Mouse (Mus musculus) CH12.LX (cell line): ENCODE data around the gene Gm37240. TPM values are rescaled to one million over a fixed set of nuclear protein-coding genes. Genes with fewer than 3 reads are reported as not detected.

ENCODE experiments used
- DNase-seq: peaks from one replicate; pipeline ENCODE4 v3.0.0-alpha.2; 2013; ENCODE audit errors: extremely low read depth
- H3K27ac ChIP-seq: 2 replicates; pipeline ENCODE4 v1.5.1; 2012; ENCODE audit warnings: low read depth, mild to moderate bottlenecking, control low read depth, moderate library complexity; ENCODE audit not compliant: insufficient read depth
- H3K27me3 ChIP-seq: replicated peaks from 2 replicates; pipeline ENCODE3; 2012; ENCODE audit warnings: inconsistent platforms
- H3K36me3 ChIP-seq, 2 experiments: replicated peaks in 1 of 2; 2 replicates each; pipeline versions ENCODE3 to v1.6.1; 2012; ENCODE audit warnings: inconsistent platforms in 1 of 2, low read length in 1 of 2, mild to moderate bottlenecking in 1 of 2, mixed read lengths in 1 of 2, moderate library complexity in 1 of 2; ENCODE audit not compliant: control insufficient read depth in 1 of 2, insufficient read depth in 1 of 2
- H3K4me1 ChIP-seq, 2 experiments: 2 replicates each; pipeline ENCODE4 v1.6.1; 2012; ENCODE audit warnings: inconsistent platforms in 1 of 2, moderate library complexity in 1 of 2; ENCODE audit not compliant: insufficient read depth in 2 of 2, control insufficient read depth in 1 of 2
- H3K4me2 ChIP-seq: 2 replicates; pipeline ENCODE4 v1.6.1; 2012; ENCODE audit warnings: low read depth, mild to moderate bottlenecking, control low read depth; ENCODE audit not compliant: poor library complexity, insufficient read depth, severe bottlenecking
- H3K4me3 ChIP-seq, 3 experiments: fragments of 150-350 bp in 1 of 3; sonication (generic) in 1 of 3; replicated peaks in 1 of 3; 2 replicates each; pipeline versions ENCODE3 to v1.5.1; 2011 to 2012; ENCODE audit warnings: low read depth in 2 of 3, low read length in 2 of 3, mild to moderate bottlenecking in 2 of 3, moderate library complexity in 2 of 3, control low read depth in 1 of 3, improper control_type of control experiment in 1 of 3, inconsistent platforms in 1 of 3, mixed read lengths in 1 of 3; ENCODE audit not compliant: poor library complexity in 1 of 3
- H3K79me2 ChIP-seq: replicated peaks from 2 replicates; pipeline ENCODE4 v1.6.1; 2012; ENCODE audit warnings: mild to moderate bottlenecking, moderate library complexity; ENCODE audit not compliant: control insufficient read depth, poor library complexity, insufficient read depth, severe bottlenecking; ENCODE audit errors: extremely low read depth
- H3K9ac ChIP-seq: 2 replicates; pipeline ENCODE4 v1.6.1; 2012; ENCODE audit warnings: low read depth, mild to moderate bottlenecking, control low read depth, moderate library complexity; ENCODE audit not compliant: insufficient read depth
- H3K9me3 ChIP-seq: replicated peaks from 2 replicates; pipeline ENCODE3; 2012; ENCODE audit warnings: low read length, inconsistent platforms, mixed read lengths
- BHLHE40 ChIP-seq: IDR thresholded peaks from 2 replicates; pipeline ENCODE4 v1.6.1; 2011; ENCODE audit warnings: mild to moderate bottlenecking, low read depth, low read length, improper control_type of control experiment
- CHD1 ChIP-seq: IDR thresholded peaks from 2 replicates; pipeline ENCODE4 v1.6.1; 2012; ENCODE audit warnings: low read depth, low read length, improper control_type of control experiment, inconsistent platforms
- CTCF ChIP-seq, 2 experiments: IDR thresholded peaks in 1 of 2; conservative IDR thresholded peaks in 1 of 2; 2 replicates each; pipeline ENCODE4 v1.5.1; 2011 to 2012; ENCODE audit warnings: low read depth in 2 of 2, low read length in 2 of 2, improper control_type of control experiment in 1 of 2, inconsistent platforms in 1 of 2, mild to moderate bottlenecking in 1 of 2, moderate library complexity in 1 of 2
- E2F4 ChIP-seq: IDR thresholded peaks from 2 replicates; pipeline ENCODE4 v1.6.1; 2011; ENCODE audit warnings: low read depth, low read length, improper control_type of control experiment; ENCODE audit not compliant: insufficient replicate concordance
- ELF1 ChIP-seq: IDR thresholded peaks from 2 replicates; pipeline ENCODE4 v1.6.1; 2014; ENCODE audit warnings: low read depth, mild to moderate bottlenecking, inconsistent platforms, low read length, improper control_type of control experiment
- EP300 ChIP-seq: IDR thresholded peaks from 2 replicates; pipeline ENCODE4 v1.6.1; 2011; ENCODE audit warnings: low read length, improper control_type of control experiment
- GABPA ChIP-seq: IDR thresholded peaks from 2 replicates; pipeline ENCODE4 v1.6.1; 2012; ENCODE audit warnings: low read depth, low read length, improper control_type of control experiment, inconsistent platforms; ENCODE audit not compliant: insufficient replicate concordance
- HCFC1 ChIP-seq: IDR thresholded peaks from 2 replicates; pipeline ENCODE4 v1.6.1; 2012; ENCODE audit warnings: low read depth, mild to moderate bottlenecking, inconsistent platforms, low read length, improper control_type of control experiment
- IRF4 ChIP-seq: IDR thresholded peaks from 2 replicates; pipeline ENCODE4 v1.6.1; 2014; ENCODE audit warnings: low read depth, mild to moderate bottlenecking, inconsistent platforms, low read length, improper control_type of control experiment
- JUN ChIP-seq: IDR thresholded peaks from 2 replicates; pipeline ENCODE4 v1.6.1; 2011; ENCODE audit warnings: low read depth, mild to moderate bottlenecking, low read length, improper control_type of control experiment, moderate library complexity; ENCODE audit not compliant: insufficient read depth
- MAFK ChIP-seq: IDR thresholded peaks from 2 replicates; pipeline ENCODE4 v1.6.1; 2011; ENCODE audit warnings: low read length, improper control_type of control experiment; ENCODE audit not compliant: insufficient replicate concordance
- MAX ChIP-seq: IDR thresholded peaks from 2 replicates; pipeline ENCODE4 v1.6.1; 2011; ENCODE audit warnings: low read length, improper control_type of control experiment
- MAZ ChIP-seq: IDR thresholded peaks from 2 replicates; pipeline ENCODE4 v1.6.1; 2012; ENCODE audit warnings: low read depth, mild to moderate bottlenecking, inconsistent platforms, low read length, improper control_type of control experiment, moderate library complexity
- MEF2A ChIP-seq: IDR thresholded peaks from 2 replicates; pipeline ENCODE4 v1.6.1; 2014; ENCODE audit warnings: low read depth, mild to moderate bottlenecking, inconsistent platforms, low read length, improper control_type of control experiment, borderline replicate concordance
- MXI1 ChIP-seq: IDR thresholded peaks from 2 replicates; pipeline ENCODE4 v1.6.1; 2011; ENCODE audit warnings: mild to moderate bottlenecking, low read depth, low read length, improper control_type of control experiment
- MYC ChIP-seq: IDR thresholded peaks from 2 replicates; pipeline ENCODE4 v1.6.1; 2011; ENCODE audit warnings: low read depth, mild to moderate bottlenecking, improper control_type of control experiment, low read length
- POLR2A ChIP-seq: IDR thresholded peaks from 2 replicates; pipeline ENCODE4 v1.6.1; 2011; ENCODE audit warnings: low read depth, mild to moderate bottlenecking, improper control_type of control experiment, low read length
- POLR2AphosphoS2 ChIP-seq: IDR thresholded peaks from 2 replicates; pipeline ENCODE4 v1.6.1; 2011; ENCODE audit warnings: low read depth, low read length, improper control_type of control experiment
- RAD21 ChIP-seq: IDR thresholded peaks from 2 replicates; pipeline ENCODE4 v1.6.1; 2011; ENCODE audit warnings: low read depth, mild to moderate bottlenecking, low read length, improper control_type of control experiment, moderate library complexity
- RCOR1 ChIP-seq: conservative IDR thresholded peaks from 2 replicates; pipeline ENCODE4 v1.6.1; 2012; ENCODE audit warnings: low read depth, mild to moderate bottlenecking, inconsistent platforms, low read length, improper control_type of control experiment
- SIN3A ChIP-seq: IDR thresholded peaks from 2 replicates; pipeline ENCODE4 v1.6.1; 2012; ENCODE audit warnings: low read length, improper control_type of control experiment, inconsistent platforms
- TBP ChIP-seq: conservative IDR thresholded peaks from 2 replicates; pipeline ENCODE4 v1.6.1; 2011; ENCODE audit warnings: low read depth, low read length, improper control_type of control experiment
- UBTF ChIP-seq: IDR thresholded peaks from 2 replicates; pipeline ENCODE4 v1.6.1; 2012; ENCODE audit warnings: low read depth, mild to moderate bottlenecking, inconsistent platforms, low read length, improper control_type of control experiment, moderate library complexity
- USF1 ChIP-seq: IDR thresholded peaks from 2 replicates; pipeline ENCODE4 v1.6.1; 2014; ENCODE audit warnings: low read depth, mild to moderate bottlenecking, inconsistent platforms, low read length, improper control_type of control experiment
- USF2 ChIP-seq: conservative IDR thresholded peaks from 2 replicates; pipeline ENCODE4 v1.6.1; 2011; ENCODE audit warnings: low read depth, low read length, improper control_type of control experiment
- ZKSCAN1 ChIP-seq: IDR thresholded peaks from 2 replicates; pipeline ENCODE4 v1.6.1; 2012; ENCODE audit warnings: low read depth, inconsistent platforms, low read length, improper control_type of control experiment, borderline replicate concordance
- ZMIZ1 ChIP-seq: IDR thresholded peaks from 2 replicates; pipeline ENCODE4 v1.6.1; 2012; ENCODE audit warnings: low read depth, mild to moderate bottlenecking, inconsistent platforms, low read length, improper control_type of control experiment
- ZNF384 ChIP-seq: IDR thresholded peaks from 2 replicates; pipeline ENCODE4 v1.6.1; 2012; ENCODE audit warnings: low read depth, low read length, improper control_type of control experiment, inconsistent platforms
- dilution Hi-C: fragments of 300-500 bp; cut with MboI; formaldehyde crosslinking; loops from 2 replicates; pipeline ENCODE4 v1.14.3; 2020; ENCODE audit warnings: low sequenced_read_pairs; ENCODE audit not compliant: extremely low pct_unique_long_range_greater_than_20kb, extremely low pct_ligation_motif_present
- in situ Hi-C: fragments of 300-500 bp; cut with MboI; formaldehyde crosslinking; loops from 3 replicates; pipeline ENCODE4 v1.14.3; 2019; ENCODE audit warnings: low sequenced_read_pairs, low pct_ligation_motif_present, low pct_unique_long_range_greater_than_20kb, mixed read lengths
- polyA plus RNA-seq: library from polyadenylated mRNA; unstranded; fragments of >175 nt; gene quantifications from 2 replicates; pipeline ENCODE4 v1.2.1, GENCODE M21; 2012; ENCODE audit warnings: low read depth; ENCODE audit not compliant: insufficient read length
- total RNA-seq, 2 experiments: library from RNA; depleted of rRNA; stranded (reverse); fragments of 300-350 nt in 1 of 2; fragments of >200 nt in 1 of 2; gene quantifications; 2 replicates each; pipeline ENCODE4 v1.2.3; 2012 to 2014

Gm37240 gene
- total and polyA plus RNA-seq, 3 experiments, result 0.08 to 0.19 (median 0.14) TPM

DNA sequence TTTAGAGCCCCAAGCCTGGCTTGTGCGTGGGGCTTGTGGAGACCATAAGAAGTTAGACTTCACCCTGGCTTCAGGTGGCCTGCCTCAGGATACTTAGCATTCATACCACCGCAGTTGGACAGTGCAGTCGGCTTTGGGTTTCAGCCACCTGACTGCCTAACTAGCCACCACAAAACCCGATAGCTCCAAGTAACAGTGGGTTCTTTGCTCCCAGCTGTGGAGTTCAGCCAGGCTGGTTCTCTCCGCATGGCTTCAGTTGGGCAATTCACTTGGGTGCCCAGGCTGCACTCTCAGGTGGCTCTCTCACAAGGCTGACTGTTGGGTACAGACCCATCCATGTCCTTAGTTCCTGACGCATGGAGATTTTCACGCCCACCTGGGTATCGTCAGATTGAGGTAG, 1177.4 kb downstream of the Gm37240 start:
- Histone ChIP-seq H3K9ac (no peak overlapping the region), H3K27ac (no peak overlapping the region), H3K36me3 (peaks cover 0 to 3% of the 10 kb centered on the region in 2 experiments), H3K27me3 (no peaks in the 10 kb centered on the region), H3K4me2 (no peak overlapping the region), H3K4me1 (peaks cover 8 to 22% of the 10 kb centered on the region in 2 experiments), H3K9me3 (peaks cover 6% of the 10 kb centered on the region), H3K79me2 (no peaks in the 10 kb centered on the region), H3K4me3 (no peak overlapping the region)
- dilution Hi-C loops (no loop called here), in situ Hi-C loops (loop anchor here (10.0 kb wide), 1 partner anchor 135 kb away; no protein-coding TSS in a partner anchor)
- TF ChIP-seq CHD1 (no peak), IRF4 (no peak), TBP (no peak), RCOR1 (no peak), SIN3A (no peak), ZKSCAN1 (no peak), MYC (no peak), MXI1 (no peak), MEF2A (no peak), GABPA (no peak), EP300 (no peak), HCFC1 (no peak), MAX (no peak), USF1 (no peak), MAZ (no peak)
- DNase-seq, result no peak

DNA sequence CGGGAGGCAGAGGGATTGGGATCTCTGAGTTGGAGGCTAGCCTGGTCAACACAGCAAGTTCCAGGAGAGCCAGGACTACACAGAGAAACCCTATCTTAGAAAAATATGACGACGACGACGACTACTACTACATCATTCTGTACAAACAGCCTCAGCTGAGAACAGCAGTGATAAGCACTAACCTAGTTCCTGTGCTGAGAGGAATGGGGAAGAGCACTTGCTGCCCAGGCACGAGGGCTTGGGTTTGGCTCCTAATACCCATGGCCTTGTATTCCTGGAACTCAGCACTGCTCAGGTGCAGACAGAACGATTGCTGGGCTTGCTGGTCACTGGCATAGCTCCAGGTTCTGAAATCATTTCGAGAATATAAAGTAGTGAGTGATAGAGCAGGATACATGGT, 1178.2 kb downstream of the Gm37240 start:
- TF ChIP-seq TBP (no peak), RAD21 (no peak), CTCF (conservative IDR thresholded peaks at IDR 0.05 in 1 of 2, IDR thresholded peaks at IDR 0.05 in 1 of 2; ENCODE audit: low read depth in 2 of 2, low read length in 2 of 2) (no peak), ZMIZ1 (no peak), ZNF384 (no peak), MAZ (no peak), JUN (no peak), MAFK (no peak), USF2 (no peak), ELF1 (no peak), POLR2AphosphoS2 (no peak), CHD1 (no peak), E2F4 (no peak), POLR2A (no peak), MEF2A (no peak), RCOR1 (no peak), UBTF (no peak), BHLHE40 (no peak), ZKSCAN1 (no peak)
- dilution Hi-C loops, result no loop called here
- H3K36me3 ChIP-seq, result peaks cover 6 to 11% of the 10 kb centered on the region in 2 experiments
- peaks cover 4 to 16% of the 10 kb centered on the region in 2 experiments for H3K4me1 ChIP-seq
- no peaks in the 10 kb centered on the region for H3K79me2 ChIP-seq
- H3K9ac ChIP-seq, result no peak overlapping the region
- in situ Hi-C loops, result loop anchor here (10.0 kb wide), 1 partner anchor 136 kb away; no protein-coding TSS in a partner anchor
- no peak overlapping the region for H3K4me3 ChIP-seq
- DNase-seq, result no peak
- no peaks in the 10 kb centered on the region for H3K27me3 ChIP-seq
- peaks cover 6% of the 10 kb centered on the region for H3K9me3 ChIP-seq
- no peak overlapping the region for H3K27ac ChIP-seq
- no peak overlapping the region for H3K4me2 ChIP-seq
